Mouse (Mus musculus): ENCODE data around the gene Preb.

Preb gene

GRCm38 (mm10) chr5:30954065-30954464 lies 6.1 kb downstream of the Preb start:
- DNase-seq: no peak

- DNase-seq: no peak
These were observed 7.6 kb downstream of the Preb start for GRCm38 (mm10) chr5:30952551-30952950.

GRCm38 (mm10) chr5:30951706-30952105 lies 8.5 kb downstream of the Preb start:
- no peak for DNase-seq

DNA sequence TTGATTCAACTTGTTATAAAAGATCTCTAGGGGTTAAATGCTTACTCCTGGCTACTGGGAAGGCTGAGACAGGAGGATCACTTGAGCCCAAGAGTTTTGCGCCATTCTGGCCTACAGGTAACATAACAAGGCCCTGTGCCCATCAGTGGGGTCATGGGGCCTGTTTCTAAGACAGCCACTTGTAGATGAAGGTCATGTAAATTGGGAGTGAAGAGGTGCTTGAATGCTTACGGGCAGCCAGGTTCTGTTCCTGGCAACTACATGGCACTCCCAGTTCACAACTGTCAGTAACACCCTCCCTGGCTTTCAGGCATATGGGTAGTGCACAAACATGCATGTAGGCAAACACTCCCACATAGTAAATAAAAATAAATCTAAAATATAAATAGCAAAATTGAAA lies 9.2 kb downstream of the Preb start:
- no peak for DNase-seq

DNA sequence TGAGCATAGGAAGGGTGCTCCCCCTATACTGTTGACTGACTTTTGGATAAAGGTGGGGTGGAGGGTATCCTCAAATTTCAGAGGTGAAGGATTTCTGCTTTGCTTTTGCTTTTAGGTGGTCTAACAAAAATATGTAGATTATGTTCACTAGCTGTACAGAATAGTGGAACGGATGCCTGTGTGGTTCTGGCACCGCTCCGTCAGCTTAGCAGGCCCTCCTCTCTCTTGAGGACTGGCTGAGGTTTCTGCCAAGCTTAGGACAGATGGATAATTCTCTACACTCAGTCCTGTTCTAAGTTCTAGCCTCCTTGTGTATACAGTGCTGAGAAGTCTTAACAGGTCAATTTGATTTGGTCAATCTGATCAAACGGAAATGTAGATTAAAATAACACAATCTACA lies 9.7 kb downstream of the Preb start:
- DNase-seq: no peak

GRCm38 (mm10) chr5:30949654-30950326 lies 10.4 kb downstream of the Preb start:
- peak; percentile 95 for DNase-seq

DNA sequence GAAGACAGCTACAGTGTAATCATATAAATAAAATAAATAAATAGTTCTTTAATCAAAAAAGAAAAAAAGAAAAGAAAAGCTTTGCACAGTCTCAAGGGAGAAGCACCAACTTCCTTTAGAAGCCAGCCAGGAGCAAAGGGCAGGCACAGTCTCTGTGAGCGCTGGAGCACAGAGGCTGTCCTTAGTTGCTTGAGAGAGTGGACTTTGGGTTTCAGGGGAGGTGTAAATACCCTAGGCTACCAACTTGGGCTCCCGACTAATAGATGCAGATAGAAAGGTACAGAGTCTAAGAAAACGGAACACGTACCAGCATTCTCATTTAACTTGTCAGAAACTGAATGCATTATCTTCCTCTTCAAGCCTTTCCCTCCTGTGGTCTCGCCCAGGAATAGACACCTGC lies 11.5 kb downstream of the Preb start:
- DNase-seq: no peak

DNA sequence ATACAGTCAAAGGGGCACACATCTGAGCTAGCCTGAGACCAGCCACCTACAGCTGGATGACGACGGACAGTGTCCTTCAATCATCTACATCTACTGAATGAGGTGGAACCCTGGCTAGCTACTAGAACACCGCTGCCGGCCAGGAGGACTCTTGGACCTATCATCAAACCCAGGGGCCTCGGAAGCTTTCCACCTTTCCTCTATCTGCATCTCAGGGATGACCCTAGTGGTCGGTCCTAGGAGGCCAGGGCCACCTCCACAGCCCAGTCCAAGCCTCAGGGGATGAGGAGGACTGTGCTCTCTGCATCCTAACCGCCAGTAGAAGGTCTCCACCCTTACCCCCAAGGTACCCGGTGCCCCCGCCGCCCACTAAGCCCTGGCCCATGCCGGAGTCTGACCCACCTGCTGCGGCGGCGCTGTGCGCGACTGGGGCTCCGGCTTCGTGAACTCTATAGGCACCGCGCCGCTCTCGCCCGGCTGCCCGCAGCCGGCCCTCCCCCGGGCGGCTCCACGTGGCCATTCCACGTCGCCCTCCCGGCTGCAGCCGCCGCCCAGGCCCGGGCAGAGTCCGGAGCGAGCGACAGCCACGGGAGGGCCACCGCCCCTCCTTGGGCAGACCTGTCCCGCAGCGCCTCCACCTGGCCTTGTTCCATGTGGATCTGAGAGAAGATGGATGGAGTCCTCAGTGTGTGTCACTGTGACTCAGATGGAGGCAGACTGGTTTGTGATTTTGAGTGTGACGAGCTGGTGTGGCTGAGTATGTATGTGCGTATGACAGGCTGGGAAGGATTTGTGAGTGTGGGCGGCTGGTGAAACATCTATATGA lies 15.0 kb downstream of the Preb start, which contains the start of gene Cgref1:
Cgref1 (minus strand) TSS at position 636 of the 826 bp plus-strand sequence.
- DNase-seq: peak; percentile 77

- DNase-seq: no peak
These were observed 15.8 kb downstream of the Preb start for GRCm38 (mm10) chr5:30944344-30944743.

DNA sequence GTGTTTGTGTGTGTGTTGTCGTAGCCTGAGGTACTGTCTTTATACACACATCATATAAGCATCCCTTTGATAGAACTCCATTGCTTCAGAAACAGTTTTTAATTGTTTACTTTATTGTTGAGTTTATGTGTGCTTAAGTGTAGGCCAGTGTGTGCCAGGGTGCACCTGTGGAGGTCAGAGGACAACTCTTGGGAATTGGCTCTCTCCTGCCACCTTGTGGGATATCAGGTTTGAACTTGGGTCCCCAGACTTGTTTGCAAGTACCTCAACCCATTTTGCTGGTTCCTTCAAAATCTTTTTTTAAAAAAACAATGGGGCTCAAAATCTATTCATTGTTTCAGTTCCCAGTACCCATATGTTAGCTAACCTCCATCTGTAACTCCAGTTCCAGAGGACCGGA lies 17.2 kb downstream of the Preb start:
- DNase-seq: peak; percentile 59

- DNase-seq: no peak
These were observed 25.3 kb downstream of the Preb start for GRCm38 (mm10) chr5:30934725-30935461.

GRCm38 (mm10) chr5:30933705-30934104 lies 26.5 kb downstream of the Preb start:
- DNase-seq: no peak

GRCm38 (mm10) chr5:30931378-30931777 lies 28.8 kb downstream of the Preb start:
- DNase-seq: no peak

GRCm38 (mm10) chr5:30930846-30931245 lies 29.3 kb downstream of the Preb start:
- no peak for DNase-seq

- DNase-seq: peak; percentile 78
These were observed 30.0 kb downstream of the Preb start for GRCm38 (mm10) chr5:30930121-30930520.

DNA sequence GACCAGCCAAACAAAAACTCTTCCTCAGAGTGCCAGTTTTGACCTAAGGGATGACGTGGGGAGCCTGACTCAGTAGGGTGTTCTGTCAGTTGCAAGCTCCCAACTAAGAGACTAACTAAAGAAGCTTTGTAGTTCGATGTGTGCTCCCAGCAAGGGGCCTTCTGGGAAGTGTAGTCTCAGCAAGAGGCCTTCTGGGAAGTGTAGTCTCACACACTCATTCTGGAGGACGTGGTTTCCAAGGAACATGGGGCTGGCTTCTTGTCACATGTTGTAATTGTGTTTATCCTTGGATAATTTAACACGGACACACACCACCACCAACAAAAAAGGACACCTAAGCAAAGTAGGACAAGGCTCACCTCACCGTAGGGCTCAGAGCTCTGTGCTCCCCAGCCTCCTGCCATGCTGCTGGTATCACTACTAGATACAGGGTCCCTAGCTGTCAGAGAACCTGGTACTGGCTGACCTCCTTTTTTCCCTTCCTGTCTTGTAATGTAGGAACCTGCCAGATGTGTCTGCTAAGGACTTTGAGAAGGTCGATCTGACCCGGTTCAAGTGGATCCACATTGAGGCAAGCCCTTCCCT lies 32.1 kb downstream of the Preb start:
- no peak for DNase-seq

DNA sequence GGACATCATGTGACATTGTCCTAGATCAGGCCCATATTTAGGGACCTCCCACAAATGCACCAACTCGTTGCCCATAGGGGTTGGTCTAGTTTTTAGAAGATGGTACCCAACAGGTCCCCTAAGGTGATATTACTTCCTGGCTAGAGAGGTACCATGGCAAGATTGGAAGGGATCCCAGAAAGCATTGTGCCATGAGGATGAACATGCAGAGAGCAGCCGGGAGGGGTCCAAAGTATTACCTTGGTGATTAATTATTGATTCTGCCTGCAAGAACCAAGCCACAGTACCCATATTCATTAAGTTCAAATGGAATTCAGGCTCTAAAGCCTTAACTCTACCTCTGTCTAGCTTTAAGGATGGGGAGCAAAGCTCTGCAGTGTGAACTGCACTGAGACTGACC lies 34.1 kb downstream of the Preb start:
- DNase-seq: peak; percentile 61

DNA sequence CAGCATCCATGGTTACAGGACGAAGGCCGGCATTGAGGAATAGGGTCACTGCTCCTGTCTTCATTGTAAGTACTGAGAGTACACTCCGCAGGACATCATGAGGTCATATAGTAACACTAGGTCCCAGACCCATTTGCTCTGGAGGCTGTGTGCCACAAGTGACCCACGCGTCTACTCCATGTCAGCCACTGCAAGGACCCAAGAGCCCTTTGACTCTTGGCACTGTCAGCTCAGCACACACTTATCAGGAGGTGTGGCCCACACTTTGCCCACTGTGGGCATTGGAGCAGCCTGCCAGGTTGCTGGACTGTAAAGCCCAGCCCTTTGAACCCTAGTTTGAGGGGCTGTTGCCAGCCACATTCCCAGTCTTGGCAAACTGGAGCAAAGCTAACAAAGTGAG lies 34.9 kb downstream of the Preb start:
- DNase-seq: peak; percentile 83

DNA sequence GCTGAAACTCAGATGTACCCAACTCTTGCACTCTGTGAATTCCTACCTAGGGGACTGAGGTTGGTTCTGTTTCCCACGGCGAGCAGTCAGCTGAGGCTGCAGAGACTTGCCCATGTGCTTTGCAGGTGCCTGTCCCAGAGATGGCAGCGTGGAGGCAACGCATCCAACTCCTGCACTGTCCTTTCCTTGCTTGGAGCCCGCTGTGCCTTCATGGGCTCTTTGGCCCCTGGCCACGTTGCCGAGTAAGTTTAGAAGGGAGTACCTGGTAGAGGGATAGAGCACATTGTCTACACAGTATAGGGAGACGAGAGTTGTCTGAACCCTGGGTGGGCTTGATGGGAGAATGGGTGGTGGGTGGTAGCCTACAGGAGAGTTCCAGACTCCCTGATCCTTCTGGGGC lies 35.5 kb downstream of the Preb start:
- DNase-seq: peak; percentile 55

DNA sequence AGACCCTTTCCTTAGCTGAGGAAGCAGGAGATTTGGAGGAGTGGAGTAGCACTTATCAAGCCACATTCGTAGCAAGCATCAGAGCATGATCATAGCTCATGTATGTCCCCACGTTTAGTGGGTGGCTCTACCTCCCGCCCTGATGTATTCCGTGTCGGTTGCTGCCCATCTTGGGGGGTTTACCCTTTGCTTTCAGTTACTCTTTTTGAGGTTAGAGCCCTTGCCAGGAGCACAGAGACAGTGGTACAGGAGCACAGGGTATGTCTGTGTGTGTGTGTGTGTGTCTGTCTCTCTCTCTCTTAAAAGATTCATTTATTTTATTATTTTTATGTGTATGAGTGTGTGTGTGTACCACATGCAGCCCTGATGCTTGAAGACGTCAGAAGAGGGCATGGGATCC lies 37.0 kb downstream of the Preb start:
- DNase-seq: no peak

DNA sequence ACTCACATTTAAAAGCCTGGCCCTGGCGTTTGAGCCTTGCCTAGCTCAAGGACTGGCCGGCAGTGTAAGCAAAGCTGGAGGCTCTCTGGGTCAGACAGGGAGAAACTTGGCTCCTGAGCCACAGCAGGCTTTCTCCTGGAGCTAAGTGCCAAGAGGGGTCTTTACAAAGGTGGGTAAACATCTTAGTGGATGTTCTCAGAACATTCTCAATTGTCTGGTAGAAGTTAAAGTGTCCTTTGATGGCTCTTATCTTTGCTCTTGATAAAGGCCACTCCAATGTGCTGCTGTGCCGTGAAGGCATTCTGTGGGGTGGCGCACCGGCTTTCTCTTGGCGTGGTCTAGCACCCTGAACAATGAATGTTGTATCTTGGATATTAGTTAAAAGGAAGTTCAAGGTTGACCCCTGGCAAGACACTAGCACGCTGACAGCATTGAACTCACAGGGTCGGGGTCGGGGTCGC lies 37.5 kb downstream of the Preb start:
- no peak for DNase-seq

DNA sequence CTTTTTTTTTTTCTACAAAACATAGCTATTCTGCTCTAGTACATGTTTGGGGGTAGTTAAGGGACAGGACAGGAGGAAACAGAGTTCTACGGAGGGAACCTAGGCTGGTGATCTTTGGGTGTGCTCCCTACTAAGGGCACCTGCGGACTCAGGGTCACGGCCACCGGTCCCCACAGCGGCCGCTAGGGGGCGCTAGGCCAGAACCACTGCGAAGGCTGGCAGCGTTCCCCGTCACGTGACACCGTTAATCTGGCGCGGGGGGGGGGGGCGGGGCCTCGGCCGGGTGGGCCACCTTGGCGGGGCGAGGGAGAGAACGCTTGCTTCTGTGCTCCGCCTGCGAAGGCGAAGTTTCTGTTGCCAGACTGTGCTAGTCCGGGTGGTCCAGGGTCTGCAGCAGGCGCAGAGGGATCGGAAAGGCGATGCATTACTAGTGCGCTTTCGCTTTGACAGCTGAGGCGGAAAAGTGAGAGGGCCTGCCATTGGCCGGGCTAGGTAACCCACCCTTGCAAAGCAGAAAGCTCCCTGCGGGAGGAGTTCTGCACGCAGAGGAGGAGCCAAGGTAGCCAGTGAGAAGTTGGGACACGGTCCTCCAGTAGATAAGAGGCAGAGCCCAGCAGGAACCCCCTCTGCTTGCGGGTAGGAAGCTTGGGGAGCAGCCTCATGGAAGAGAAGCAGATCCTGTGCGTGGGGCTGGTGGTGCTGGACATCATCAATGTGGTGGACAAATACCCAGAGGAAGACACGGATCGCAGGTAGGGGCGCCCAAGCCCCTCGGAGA lies 38.7 kb downstream of the Preb start, which contains the start of gene Khk:
Khk (plus strand) TSS at position 176 of the 778 bp plus-strand sequence.
- peak; percentile 95 for DNase-seq

All from kidney, adult 18-20 months (tissue).